Mouse (Mus musculus) E14TG2a.4 (cell line): ENCODE measurements around the gene Igsf21.

Source experiments
- CTCF ChIP-seq: conservative IDR thresholded peaks from 2 replicates; pipeline ENCODE4 v1.5.1; 2014; ENCODE audit warnings: low read length
- NANOG ChIP-seq: IDR thresholded peaks from 2 replicates; pipeline ENCODE4 v1.6.1; 2014; ENCODE audit warnings: borderline replicate concordance, low read length, mixed read lengths
- POU5F1 ChIP-seq: IDR thresholded peaks from 2 replicates; pipeline ENCODE4 v1.6.1; 2014; ENCODE audit warnings: low read length, borderline replicate concordance

- TF ChIP-seq CTCF: 0 out of 2 replicates have a peak, but pooled peaks have one; percentile 5
- TF ChIP-seq NANOG: no peak
- no peak for TF ChIP-seq POU5F1
Measured at GRCm38 (mm10) chr4:140244161-140244813, 2.3 kb downstream of the Igsf21 start.
